Mouse (Mus musculus): ENCODE measurements around the gene Dck. TPM values are rescaled to one million over a fixed set of nuclear protein-coding genes. Genes with fewer than 3 reads are reported as not detected.

Dck gene
- total RNA-seq, 1 experiment from 2014 or later, result 6.7 TPM

GRCm38 (mm10) chr5:88791256-88792245 lies 26.8 kb downstream of the Dck start:
- DNase-seq, result peak; percentile 30

GRCm38 (mm10) chr5:88793676-88794075 lies 28.9 kb downstream of the Dck start:
- no peak for DNase-seq

GRCm38 (mm10) chr5:88795910-88796584 lies 31.3 kb downstream of the Dck start:
- DNase-seq, result no peak

- no peak for DNase-seq
Measured at GRCm38 (mm10) chr5:88796588-88796987, 31.8 kb downstream of the Dck start.

GRCm38 (mm10) chr5:88797121-88797520 lies 32.3 kb downstream of the Dck start:
- DNase-seq, result no peak

DNA sequence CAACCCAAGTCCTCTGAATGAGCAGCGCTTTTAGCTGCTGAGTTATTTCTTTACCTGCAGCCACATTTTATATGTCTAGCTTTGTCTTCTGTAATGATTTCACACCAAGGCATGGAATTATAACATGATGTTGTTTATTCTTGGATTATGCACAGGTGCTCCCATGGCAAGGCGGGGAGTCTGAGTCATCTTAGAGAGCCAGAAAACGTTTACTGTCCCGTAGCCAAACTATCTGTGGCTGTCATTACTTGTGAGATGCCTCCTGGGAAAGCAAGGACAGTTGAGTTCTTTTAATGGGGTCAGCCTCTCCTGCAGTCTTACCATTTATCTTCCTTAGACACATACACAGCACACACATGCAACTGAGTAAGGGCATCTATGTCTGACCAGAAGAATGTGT lies 40.8 kb downstream of the Dck start:
- no peak for DNase-seq

DNA sequence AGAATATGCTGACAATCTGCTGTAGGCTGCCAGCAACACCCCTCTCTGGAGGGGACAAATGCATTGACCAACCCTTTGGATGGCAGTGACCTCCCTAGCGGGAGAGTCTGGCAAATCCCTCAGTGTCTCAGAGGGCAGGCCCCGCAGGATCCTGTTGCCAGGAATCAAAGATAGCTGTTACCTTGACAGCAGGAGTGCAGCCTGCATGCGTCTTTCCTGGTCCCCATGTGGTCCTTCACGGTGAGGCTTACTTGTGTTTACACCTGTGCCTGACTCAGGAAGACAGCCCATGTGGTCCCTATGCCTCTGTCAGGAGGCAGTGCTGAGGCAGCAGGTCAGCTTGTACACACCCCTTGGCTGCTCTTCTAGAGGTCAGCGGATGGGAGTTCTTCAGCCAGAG lies 41.5 kb downstream of the Dck start:
- no peak for DNase-seq

GRCm38 (mm10) chr5:88807342-88807741 lies 42.5 kb downstream of the Dck start:
- DNase-seq, result no peak

GRCm38 (mm10) chr5:88813188-88813587 lies 48.4 kb downstream of the Dck start:
- DNase-seq, result no peak

- no peak for DNase-seq
Measured at GRCm38 (mm10) chr5:88814552-88814951, 49.8 kb downstream of the Dck start.

- no peak for DNase-seq
Measured at GRCm38 (mm10) chr5:88821542-88821941, 56.7 kb downstream of the Dck start.

DNA sequence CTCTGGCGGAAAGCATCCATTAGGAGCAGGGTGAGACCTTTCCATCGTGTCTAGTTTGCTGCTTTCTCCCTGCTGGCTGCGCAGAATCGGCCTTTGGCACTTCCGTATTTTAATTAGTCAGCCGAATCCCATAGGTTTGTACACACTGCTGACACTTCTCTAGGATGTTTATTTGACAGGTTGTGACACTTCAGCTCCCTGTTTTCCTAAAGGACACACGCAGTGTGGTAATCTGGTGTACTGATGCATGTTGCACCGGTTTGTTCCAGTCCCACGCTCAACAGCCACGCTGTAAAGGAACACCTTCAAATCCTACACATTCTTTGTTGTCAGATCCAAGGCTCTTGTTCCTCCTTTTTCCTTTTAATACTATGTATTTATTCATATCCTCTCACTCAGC lies 60.0 kb downstream of the Dck start:
- DNase-seq, result no peak

GRCm38 (mm10) chr5:88829835-88830571 lies 65.2 kb downstream of the Dck start:
- DNase-seq, result no peak

- no peak for DNase-seq
Measured at GRCm38 (mm10) chr5:88830880-88831279, 66.1 kb downstream of the Dck start.

GRCm38 (mm10) chr5:88831935-88832334 lies 67.1 kb downstream of the Dck start:
- DNase-seq, result no peak

Other genes with a start within 250 kb of the Dck start
- gene Jchain, start 237.1 kb upstream of the Dck start, total RNA-seq (2021), result 0.27 TPM in 1 of 2 replicates, not detected in the other
- gene Utp3, start 210.5 kb upstream of the Dck start, total RNA-seq (2021), result 36.8 and 37.2 TPM in 2 replicates
- gene Rufy3, start 200.0 kb upstream of the Dck start, total RNA-seq (2021), result 31.1 and 41.5 TPM in 2 replicates
- 134 and 146 TPM in 2 replicates for gene Grsf1, start 88.8 kb upstream of the Dck start, total RNA-seq (2021)
- 39.0 and 43.1 TPM in 2 replicates for gene Mob1b, start 44.1 kb upstream of the Dck start, total RNA-seq (2021)
- gene Slc4a4, start 121.8 kb downstream of the Dck start, total RNA-seq (2021), result 30.5 and 46.1 TPM in 2 replicates

All from adrenal gland, postnatal 25 days (tissue).